Mouse (Mus musculus) olfactory bulb, adult 2 months (tissue): ENCODE results near the gene Gm3594.
"Not testable (repeated sequence)": the region's sequence is repeated elsewhere in the genome, so short reads cannot be mapped to it uniquely, and the experiment has no call there.

Experiments
- CTCF ChIP-seq: fragments of 200-500 bp; IDR thresholded peaks from 2 replicates; pipeline ENCODE4 v1.5.1; 2012; ENCODE audit warnings: low read depth, mild to moderate bottlenecking, low read length, moderate library complexity; ENCODE audit not compliant: insufficient read depth
- POLR2A ChIP-seq: fragments of 200-500 bp; IDR thresholded peaks from 2 replicates; pipeline ENCODE4 v1.6.1; 2012; ENCODE audit warnings: mild to moderate bottlenecking, low read depth, low read length, moderate library complexity; ENCODE audit not compliant: insufficient read depth

DNA sequence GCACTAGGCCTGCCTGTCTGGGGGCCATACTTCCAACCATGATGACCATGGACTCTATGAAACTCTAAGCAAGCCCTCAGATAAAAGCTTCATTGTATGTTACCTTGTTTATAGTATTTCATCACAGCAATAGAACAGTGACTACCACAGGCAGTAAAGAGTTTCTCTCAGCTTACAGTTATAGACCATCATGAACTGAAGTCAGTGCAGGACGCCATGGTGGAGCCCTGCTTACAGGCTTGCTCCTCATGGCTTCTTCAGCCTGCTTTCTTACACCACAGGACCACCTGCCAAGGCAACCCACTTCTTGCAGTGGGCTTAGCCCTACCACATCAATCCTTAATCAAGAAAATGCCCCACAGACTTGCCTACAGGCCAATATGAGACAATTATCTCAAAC is 41.1 kb upstream of the Gm3594 start:
- not testable (repeated sequence) for TF ChIP-seq CTCF, POLR2A
